Mouse (Mus musculus) erythroblast, embryonic 14.5 days (primary cell): ENCODE data around the gene Rngtt. TPM values are rescaled to one million over a fixed set of nuclear protein-coding genes. Genes with fewer than 3 reads are reported as not detected.

Experiments used
- H3K27me3 ChIP-seq: 2 replicates; pipeline ENCODE4 v1.6.1; 2012; ENCODE audit warnings: inconsistent platforms; ENCODE audit not compliant: control insufficient read depth
- H3K36me3 ChIP-seq: 2 replicates; pipeline ENCODE4 v1.6.1; 2012; ENCODE audit warnings: mild to moderate bottlenecking, inconsistent platforms; ENCODE audit not compliant: control insufficient read depth
- H3K4me1 ChIP-seq: 2 replicates; pipeline ENCODE4 v1.6.1; 2012; ENCODE audit warnings: inconsistent platforms; ENCODE audit not compliant: control insufficient read depth
- H3K4me3 ChIP-seq: replicated peaks from 2 replicates; pipeline ENCODE3; 2012; ENCODE audit warnings: moderate library complexity, mild to moderate bottlenecking, inconsistent platforms
- H3K9me3 ChIP-seq: 2 replicates; pipeline ENCODE4 v1.6.1; 2012; ENCODE audit warnings: low read length, inconsistent platforms, mixed read lengths; ENCODE audit not compliant: control insufficient read depth
- GATA1 ChIP-seq: IDR thresholded peaks from 2 replicates; pipeline ENCODE4 v1.6.1; 2012; ENCODE audit warnings: low read length, inconsistent platforms, mixed read lengths
- TAL1 ChIP-seq: IDR thresholded peaks from 3 replicates; pipeline ENCODE4 v1.6.1; 2012; ENCODE audit warnings: low read length, inconsistent platforms, mixed read lengths
- polyA plus RNA-seq: library from polyadenylated mRNA; stranded (reverse); fragments of >175 nt; gene quantifications from 2 replicates; pipeline ENCODE4 v1.2.3, GENCODE M21; 2012

Rngtt gene
- polyA plus RNA-seq, 1 experiment = 0.71 TPM

GRCm38 (mm10) chr4:33343732-33344057 is 33.6 kb downstream of the Rngtt start:
- Histone ChIP-seq H3K4me1 (peaks cover 29% of the 10 kb centered on the region), H3K4me3 (peak overlapping the region; percentile 13), H3K9me3 (no peaks in the 10 kb centered on the region), H3K27me3 (no peaks in the 10 kb centered on the region), H3K36me3 (peaks cover 68% of the 10 kb centered on the region)
- TF ChIP-seq TAL1 = peak; percentile 86
- TF ChIP-seq GATA1 = peak; percentile 68

GRCm38 (mm10) chr4:33363451-33363850 is 53.3 kb downstream of the Rngtt start:
- H3K9me3 ChIP-seq = no peaks in the 10 kb centered on the region
- peaks cover 43% of the 10 kb centered on the region for H3K36me3 ChIP-seq
- no peak for TF ChIP-seq TAL1
- TF ChIP-seq GATA1 = no peak
- no peak overlapping the region for H3K4me3 ChIP-seq
- H3K27me3 ChIP-seq = no peaks in the 10 kb centered on the region
- no peaks in the 10 kb centered on the region for H3K4me1 ChIP-seq

GRCm38 (mm10) chr4:33374916-33375315 is 64.8 kb downstream of the Rngtt start:
- Histone ChIP-seq H3K27me3 (no peaks in the 10 kb centered on the region), H3K4me1 (peaks cover 5% of the 10 kb centered on the region)

GRCm38 (mm10) chr4:33377642-33378041 is 67.5 kb downstream of the Rngtt start:
- Histone ChIP-seq H3K27me3 (no peaks in the 10 kb centered on the region), H3K4me1 (peaks cover 5% of the 10 kb centered on the region), H3K9me3 (no peaks in the 10 kb centered on the region), H3K4me3 (no peak overlapping the region), H3K36me3 (peaks cover 42% of the 10 kb centered on the region)
- TF ChIP-seq GATA1 (no peak), TAL1 (no peak)

More at GRCm38 (mm10) chr4:33374916-33375315, 64.8 kb downstream of the Rngtt start:
- Histone ChIP-seq H3K36me3 (peaks cover 31% of the 10 kb centered on the region), H3K4me3 (no peak overlapping the region), H3K9me3 (no peaks in the 10 kb centered on the region)
- TF ChIP-seq TAL1 (no peak), GATA1 (no peak)

GRCm38 (mm10) chr4:33378894-33379293 is 68.8 kb downstream of the Rngtt start:
- peaks cover 46% of the 10 kb centered on the region for H3K36me3 ChIP-seq
- no peaks in the 10 kb centered on the region for H3K9me3 ChIP-seq
- H3K4me3 ChIP-seq = no peak overlapping the region
- no peaks in the 10 kb centered on the region for H3K27me3 ChIP-seq
- H3K4me1 ChIP-seq = peaks cover 5% of the 10 kb centered on the region
- no peak for TF ChIP-seq GATA1
- TF ChIP-seq TAL1 = no peak

GRCm38 (mm10) chr4:33388899-33389298 is 78.8 kb downstream of the Rngtt start:
- Histone ChIP-seq H3K27me3 (no peaks in the 10 kb centered on the region), H3K36me3 (peaks cover 22% of the 10 kb centered on the region), H3K9me3 (no peaks in the 10 kb centered on the region), H3K4me1 (no peaks in the 10 kb centered on the region), H3K4me3 (no peak overlapping the region)
- TF ChIP-seq GATA1 (no peak), TAL1 (no peak)

GRCm38 (mm10) chr4:33390660-33391059 is 80.5 kb downstream of the Rngtt start:
- Histone ChIP-seq H3K4me1 (no peaks in the 10 kb centered on the region), H3K9me3 (no peaks in the 10 kb centered on the region), H3K36me3 (peaks cover 23% of the 10 kb centered on the region), H3K4me3 (no peak overlapping the region), H3K27me3 (no peaks in the 10 kb centered on the region)
- no peak for TF ChIP-seq GATA1
- TF ChIP-seq TAL1 = no peak

- H3K9me3 ChIP-seq = no peaks in the 10 kb centered on the region
- no peak overlapping the region for H3K4me3 ChIP-seq
- peaks cover 10% of the 10 kb centered on the region for H3K36me3 ChIP-seq
- no peak for TF ChIP-seq GATA1
- no peak for TF ChIP-seq TAL1
- no peaks in the 10 kb centered on the region for H3K27me3 ChIP-seq
- H3K4me1 ChIP-seq = no peaks in the 10 kb centered on the region
These were observed 83.3 kb downstream of the Rngtt start for GRCm38 (mm10) chr4:33393437-33393836.

GRCm38 (mm10) chr4:33396222-33397176 is 86.4 kb downstream of the Rngtt start:
- TF ChIP-seq TAL1 (no peak), GATA1 (no peak)
- H3K27me3 ChIP-seq = no peaks in the 10 kb centered on the region
- peaks cover 10% of the 10 kb centered on the region for H3K36me3 ChIP-seq
- H3K9me3 ChIP-seq = no peaks in the 10 kb centered on the region
- no peak overlapping the region for H3K4me3 ChIP-seq
- H3K4me1 ChIP-seq = no peaks in the 10 kb centered on the region
